Mouse (Mus musculus) small intestine, adult 2 months (tissue): ENCODE data around the gene Lce1a1.

Source experiments
- CTCF ChIP-seq: fragments of 200-500 bp; IDR thresholded peaks from 2 replicates; pipeline ENCODE4 v1.5.1; 2012; ENCODE audit warnings: low read depth, mild to moderate bottlenecking, control low read depth, inconsistent platforms, low read length, moderate library complexity, mixed read lengths; ENCODE audit not compliant: insufficient replicate concordance, insufficient read length; ENCODE audit errors: extremely low read depth
- POLR2A ChIP-seq: fragments of 200-500 bp; IDR thresholded peaks from 2 replicates; pipeline ENCODE4 v1.6.1; 2012; ENCODE audit warnings: low read depth, mild to moderate bottlenecking, control low read depth, inconsistent platforms, low read length, moderate library complexity

DNA sequence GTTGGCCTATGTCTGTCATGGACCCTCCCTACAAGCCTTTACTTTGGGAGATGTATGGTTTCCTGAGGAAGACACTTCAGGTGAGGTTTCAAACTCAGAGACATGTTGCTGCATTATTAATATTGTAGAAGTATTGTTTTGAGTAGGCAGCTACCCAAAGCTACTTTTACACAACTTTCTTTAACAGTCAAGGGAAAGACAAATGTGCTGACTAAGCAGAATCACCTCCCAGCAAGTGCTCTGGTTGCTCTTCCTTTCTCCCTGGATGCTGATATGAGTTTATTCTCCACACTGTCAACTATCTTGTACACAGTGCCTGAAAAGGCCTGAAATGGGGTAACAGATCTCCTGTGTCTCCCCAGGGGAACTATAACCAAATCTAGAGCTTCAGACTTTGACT, 48.1 kb downstream of the Lce1a1 start:
- no peak for TF ChIP-seq POLR2A
- no peak for TF ChIP-seq CTCF
